Mouse (Mus musculus) central nervous system, embryonic 18 days (tissue): Measurements from ENCODE around the gene Coro2b. TPM values are rescaled to one million over a fixed set of nuclear protein-coding genes. Genes with fewer than 3 reads are reported as not detected.

ENCODE experiments used
- polyA plus RNA-seq: library from polyadenylated mRNA; depleted of rRNA; stranded (reverse); fragments of >200 nt; gene quantifications from 2 replicates; pipeline ENCODE4 v1.2.3, GENCODE M21; 2012; rRNA removed

Gene Coro2b
- polyA plus RNA-seq, result 57.3 and 58.0 TPM in 2 replicates

GRCm38 (mm10) chr9:62536655-62537631, at the start of gene Coro2b:
Gene Coro2b, minus strand, starts transcription at chr9:62537044.

Other genes with a start within 250 kb of the Coro2b start
- gene Anp32a, start 195.8 kb downstream of the Coro2b start, polyA plus RNA-seq, result 385 and 401 TPM in 2 replicates
- gene Itga11, start 140.8 kb upstream of the Coro2b start, polyA plus RNA-seq, result 1.1 and 1.5 TPM in 2 replicates